Mouse (Mus musculus) testis, adult 2 months (tissue): ENCODE measurements at regions not wholly inside any gene's neighbourhood (a gene's known extent, or its start where the extent isn't known, plus 50 kb on each side); places are given as distances from the start of the nearest gene placed in this dataset.
A peak's percentile ranks its signal among the peaks of the same experiment; 100 is the strongest.

Experiments used
- CTCF ChIP-seq: fragments of 200-500 bp; IDR thresholded peaks from 2 replicates; pipeline ENCODE4 v1.5.1; 2012; ENCODE audit warnings: low read depth, mild to moderate bottlenecking, inconsistent platforms, low read length, moderate library complexity; ENCODE audit not compliant: control insufficient read depth, insufficient read depth, insufficient replicate concordance
- POLR2A ChIP-seq: fragments of 200-500 bp; IDR thresholded peaks from 2 replicates; pipeline ENCODE4 v1.6.1; 2012; ENCODE audit warnings: low read depth, mild to moderate bottlenecking, inconsistent platforms, low read length, moderate library complexity; ENCODE audit not compliant: control insufficient read depth

GRCm38 (mm10) chr6:24350882-24351281 is 164.0 kb downstream of the Iqub start:
- peak; percentile 40; the same call in 1 of the 2 replicates for TF ChIP-seq CTCF
- TF ChIP-seq POLR2A, result no peak
